Mouse (Mus musculus) retina, embryonic 14.5 days (tissue): Measurements from ENCODE around the gene Ano6.

ENCODE experiments used
- DNase-seq: peaks from one replicate; pipeline ENCODE4 v3.0.0-alpha.2; 2015; ENCODE audit warnings: low spot score

The Ano6 gene

DNA sequence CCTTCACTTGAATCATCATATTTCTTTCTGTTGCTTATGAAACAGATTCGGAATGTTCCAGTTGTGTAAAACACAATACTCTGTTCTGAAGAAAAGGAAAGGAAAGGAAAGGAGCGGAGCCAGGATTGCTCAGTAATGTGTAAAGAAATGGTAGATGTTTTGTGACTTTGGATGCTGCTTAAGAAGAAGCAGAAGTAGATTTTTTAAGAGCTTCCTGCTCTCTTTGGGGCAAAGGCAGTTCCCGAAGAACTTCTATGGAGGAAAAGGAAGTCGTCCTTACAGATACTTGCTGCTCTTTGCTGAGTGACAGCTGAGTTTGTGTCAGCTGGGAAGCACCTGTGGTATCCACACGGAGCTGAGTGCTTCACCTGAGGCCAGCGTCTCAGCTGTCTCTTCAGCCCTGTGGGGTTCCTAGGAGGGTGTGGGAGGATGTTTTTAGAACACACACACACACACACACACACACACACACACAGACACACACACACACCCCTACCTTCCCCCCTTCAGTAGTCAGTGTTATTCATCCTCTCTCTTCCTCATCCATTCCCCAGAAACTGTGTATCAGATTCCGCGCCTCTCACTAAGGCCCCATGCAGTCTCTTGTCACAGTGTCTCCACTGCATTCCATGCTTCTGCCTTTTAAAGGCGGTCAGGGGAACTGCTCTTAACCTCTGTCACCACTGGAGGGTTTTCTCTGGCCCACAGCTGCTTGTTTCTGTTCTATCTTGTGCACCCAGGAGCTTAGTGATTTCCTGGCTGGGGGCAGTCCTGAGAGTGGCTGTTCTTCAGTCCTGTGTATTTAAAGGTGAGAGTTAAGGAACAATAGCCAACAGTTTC, 6.7 kb downstream of the Ano6 start:
- DNase-seq, result no peak

DNA sequence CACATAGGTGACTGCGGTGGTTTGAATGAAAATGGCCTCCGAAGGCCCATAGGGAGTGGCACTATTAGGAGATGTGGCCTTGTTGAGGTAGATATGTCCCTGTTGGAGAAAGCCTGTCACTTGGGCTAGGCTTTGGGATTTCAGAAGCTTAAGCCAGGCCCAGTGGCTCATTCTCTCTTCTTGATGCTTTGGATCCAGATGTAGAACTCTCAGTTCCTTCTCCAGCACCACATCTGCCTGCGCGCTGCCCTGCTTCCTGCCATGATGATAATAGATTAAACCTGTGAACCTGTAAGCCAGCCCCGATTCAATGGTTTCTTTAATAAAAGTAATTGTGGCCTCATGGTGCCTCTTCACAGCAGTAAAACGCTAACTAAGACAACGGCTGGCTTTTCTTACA, 7.6 kb downstream of the Ano6 start:
- no peak for DNase-seq

DNA sequence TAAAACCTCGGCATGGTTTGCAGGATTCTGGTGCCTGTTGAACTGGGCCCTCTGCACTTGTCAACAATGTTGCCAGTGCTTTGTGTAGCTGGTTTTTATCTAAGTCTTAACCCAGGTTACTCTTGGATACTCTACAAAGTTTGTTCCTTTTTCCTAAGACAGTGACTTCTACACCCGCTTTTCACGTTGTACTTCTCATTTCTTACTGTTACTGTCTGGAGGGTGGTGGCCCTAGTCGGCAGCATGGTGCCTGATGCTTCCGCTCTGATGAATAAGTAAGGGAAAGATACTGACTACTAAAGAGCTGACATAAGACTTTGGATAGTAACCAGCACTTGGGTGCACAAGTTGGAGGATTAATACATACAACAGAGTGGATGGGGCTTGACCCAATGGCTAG, 9.0 kb downstream of the Ano6 start:
- no peak for DNase-seq

DNA sequence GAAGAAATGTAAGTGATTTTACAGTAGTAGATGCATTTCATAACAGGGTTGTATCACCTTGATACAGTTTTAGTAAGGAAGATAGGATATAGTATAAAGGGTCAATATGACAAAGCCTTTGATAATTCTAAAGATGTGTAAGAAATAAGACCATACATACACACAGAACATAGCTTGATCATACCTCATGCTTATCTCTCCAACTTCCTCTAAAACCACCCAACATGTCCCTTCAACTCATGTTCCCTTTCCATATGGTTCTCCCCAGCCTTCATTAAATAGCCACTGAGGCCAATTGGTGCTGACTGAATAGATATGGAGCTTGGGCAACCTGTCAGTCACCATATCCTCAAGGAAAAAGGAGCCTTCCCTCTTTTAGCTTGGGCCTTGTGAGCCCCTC, 9.4 kb downstream of the Ano6 start:
- no peak for DNase-seq

DNA sequence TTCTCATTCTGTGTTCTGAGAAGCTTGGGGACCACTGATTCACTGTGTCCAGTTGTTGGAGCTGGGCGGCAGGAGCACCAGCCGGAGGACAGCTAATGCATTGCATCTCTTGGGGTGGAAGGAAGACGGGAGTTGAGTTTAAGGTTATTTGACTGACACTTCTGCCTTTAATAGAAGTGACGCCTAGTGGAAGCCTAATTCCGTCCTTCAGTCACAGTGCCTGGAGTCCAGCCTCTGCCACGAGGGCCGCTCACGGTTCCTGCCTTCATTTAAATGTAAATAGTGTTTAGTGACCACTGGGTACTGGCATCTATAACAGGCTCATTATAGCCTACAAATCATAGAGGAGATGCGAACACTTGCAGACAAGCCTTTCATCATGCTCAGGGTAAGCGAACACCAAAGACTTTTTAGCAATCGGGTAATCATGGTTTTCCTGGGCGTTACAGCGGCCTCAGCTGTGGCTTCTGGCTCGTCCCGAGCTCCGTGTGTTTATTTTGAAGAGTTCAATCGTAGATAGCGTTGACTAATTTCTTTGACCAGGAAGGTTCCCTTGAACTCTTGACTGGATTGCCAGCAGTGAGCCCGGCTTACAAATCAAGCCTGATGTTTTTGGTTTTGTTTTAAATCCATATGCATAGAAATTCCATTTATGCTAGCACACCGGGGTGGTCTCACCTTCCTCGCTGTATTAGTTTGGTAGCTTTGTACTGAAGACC, 10.8 kb downstream of the Ano6 start:
- no peak for DNase-seq

DNA sequence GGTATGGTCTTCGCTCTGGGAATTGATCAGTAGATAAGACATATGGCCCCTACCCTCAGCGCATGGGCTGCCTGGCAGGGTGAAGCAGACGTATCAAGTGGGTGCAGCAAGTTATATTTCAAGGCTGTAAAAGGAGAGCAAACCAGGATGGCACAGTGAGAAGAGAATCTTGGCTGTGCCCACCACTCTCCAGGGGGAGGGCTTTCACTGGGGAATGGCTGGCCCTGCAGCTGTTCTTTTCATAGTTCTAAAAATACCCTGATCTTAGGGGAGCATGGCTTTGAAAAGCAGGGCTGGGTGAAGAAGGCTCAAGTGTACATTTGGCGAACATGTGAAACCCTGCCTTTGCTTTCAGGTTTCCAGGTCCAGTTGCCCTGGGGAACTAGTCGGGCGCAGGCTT, 11.5 kb downstream of the Ano6 start:
- DNase-seq, result no peak

DNA sequence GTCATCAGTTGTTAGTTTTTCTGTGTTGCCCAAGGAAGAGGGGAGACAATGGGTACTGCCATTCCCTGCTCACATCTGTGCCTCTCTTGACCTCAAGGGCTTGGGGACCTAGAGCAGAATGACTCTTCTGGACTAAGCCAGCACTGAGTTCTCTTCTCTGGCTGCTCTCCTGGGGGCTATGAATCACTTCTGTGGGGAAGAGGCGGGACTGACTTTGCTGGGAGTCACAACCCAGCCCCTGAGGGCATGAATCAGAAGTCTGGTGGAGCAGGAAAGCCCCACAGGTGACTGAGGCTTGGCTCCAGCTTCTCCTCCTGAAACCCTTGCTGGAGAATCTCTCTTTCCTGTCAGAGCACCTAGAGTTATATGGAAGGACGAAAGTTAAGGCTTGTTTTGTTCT, 12.1 kb downstream of the Ano6 start:
- DNase-seq, result no peak

DNA sequence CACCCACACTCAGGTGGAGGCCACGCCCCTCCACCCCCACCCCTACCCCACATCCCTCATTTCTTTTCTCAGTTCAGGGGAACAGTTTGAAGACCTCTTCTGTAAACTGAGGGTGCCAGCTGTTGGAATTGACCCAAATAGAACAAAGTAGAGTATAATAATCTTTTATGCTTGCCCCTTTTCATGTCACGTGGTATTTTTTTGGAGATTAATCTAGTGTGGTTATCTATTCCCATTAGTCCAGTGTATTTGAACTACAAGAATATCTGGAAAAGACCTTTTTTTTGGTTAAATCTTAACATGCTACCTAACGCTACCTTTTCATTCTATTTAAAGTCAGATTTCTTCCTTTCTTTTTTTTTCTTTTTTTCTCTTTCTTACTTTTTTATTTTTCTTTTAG, 12.8 kb downstream of the Ano6 start:
- no peak for DNase-seq

DNA sequence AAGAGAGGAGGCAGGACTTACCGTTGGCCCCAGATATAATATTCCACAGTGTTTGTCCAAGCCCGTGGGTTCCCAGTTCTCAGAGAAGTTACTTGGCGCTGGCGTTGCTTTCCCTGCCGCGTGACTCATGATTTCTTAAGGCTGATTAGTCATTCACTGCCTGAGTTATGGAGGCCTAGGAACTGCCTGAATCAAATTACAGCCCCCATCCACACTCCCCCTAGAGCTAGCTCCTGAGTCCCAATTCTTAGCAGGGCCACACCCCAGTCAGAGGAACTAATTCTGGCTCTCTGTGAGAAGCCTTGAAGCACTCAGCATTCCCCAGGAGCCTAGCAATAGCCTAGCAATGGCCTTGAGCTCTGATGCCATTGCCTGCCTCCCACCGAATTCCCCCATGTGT, 13.6 kb downstream of the Ano6 start:
- no peak for DNase-seq

DNA sequence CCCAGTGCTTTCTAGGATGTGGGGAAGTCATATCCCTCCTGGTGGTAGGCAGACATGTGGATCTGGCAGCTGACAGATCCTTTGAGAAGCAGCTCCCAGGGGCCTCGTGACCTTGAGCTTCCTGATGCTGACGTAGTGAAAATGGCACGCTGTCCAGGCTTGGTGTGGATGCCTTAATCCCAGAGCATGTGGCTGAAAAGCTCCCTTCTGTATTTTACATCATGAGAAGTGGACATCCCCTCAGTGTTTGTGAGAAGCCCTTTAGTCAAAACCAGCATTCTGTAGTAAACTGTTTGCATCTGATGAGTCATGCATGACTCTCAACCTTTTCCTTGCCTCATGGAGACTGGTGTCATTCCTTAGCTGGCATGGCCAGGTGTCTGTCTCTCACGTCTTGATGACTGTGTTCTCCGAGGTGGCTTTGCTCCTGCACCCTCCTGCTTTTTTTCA, 14.4 kb downstream of the Ano6 start:
- DNase-seq, result no peak

DNA sequence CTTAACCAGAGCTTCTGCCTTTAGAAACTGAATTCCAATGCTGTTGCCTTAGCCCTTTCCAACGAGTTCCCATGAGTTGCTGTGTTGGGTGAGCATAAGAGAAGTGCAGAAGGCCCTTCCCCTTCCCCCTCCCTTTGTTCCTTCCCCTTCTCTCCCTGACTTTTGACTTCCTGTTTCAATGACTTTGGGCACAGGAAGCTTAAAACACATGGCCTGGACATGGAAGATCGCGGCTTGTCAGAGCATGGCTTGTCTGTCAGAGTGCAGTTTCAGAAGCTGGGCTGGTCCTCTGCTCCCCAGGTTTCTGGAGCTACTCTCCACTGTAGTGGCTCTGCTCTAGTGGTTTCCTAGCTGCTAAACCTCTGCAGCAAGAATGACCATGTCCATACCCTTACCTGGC, 17.3 kb downstream of the Ano6 start:
- no peak for DNase-seq

DNA sequence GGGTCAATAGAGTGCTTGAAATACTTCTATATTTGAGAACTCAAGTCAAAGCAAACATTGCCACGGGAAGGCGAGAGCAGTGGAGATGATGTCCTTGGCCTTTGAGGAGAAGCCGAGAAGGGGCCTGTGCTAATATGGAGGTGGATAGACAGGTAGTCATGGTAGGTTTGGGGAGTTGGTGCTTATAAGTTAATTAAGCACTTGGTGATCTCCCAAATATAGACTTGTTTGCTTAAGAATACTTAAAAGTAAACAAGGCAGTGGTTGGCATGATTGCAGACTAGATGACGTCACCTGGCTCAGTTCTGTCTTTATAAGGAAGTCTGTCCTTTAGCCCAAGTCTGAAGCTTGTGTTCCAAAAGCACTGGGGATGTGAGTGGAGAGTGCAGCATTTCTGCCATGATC, 19.7 kb downstream of the Ano6 start:
- DNase-seq, result no peak

DNA sequence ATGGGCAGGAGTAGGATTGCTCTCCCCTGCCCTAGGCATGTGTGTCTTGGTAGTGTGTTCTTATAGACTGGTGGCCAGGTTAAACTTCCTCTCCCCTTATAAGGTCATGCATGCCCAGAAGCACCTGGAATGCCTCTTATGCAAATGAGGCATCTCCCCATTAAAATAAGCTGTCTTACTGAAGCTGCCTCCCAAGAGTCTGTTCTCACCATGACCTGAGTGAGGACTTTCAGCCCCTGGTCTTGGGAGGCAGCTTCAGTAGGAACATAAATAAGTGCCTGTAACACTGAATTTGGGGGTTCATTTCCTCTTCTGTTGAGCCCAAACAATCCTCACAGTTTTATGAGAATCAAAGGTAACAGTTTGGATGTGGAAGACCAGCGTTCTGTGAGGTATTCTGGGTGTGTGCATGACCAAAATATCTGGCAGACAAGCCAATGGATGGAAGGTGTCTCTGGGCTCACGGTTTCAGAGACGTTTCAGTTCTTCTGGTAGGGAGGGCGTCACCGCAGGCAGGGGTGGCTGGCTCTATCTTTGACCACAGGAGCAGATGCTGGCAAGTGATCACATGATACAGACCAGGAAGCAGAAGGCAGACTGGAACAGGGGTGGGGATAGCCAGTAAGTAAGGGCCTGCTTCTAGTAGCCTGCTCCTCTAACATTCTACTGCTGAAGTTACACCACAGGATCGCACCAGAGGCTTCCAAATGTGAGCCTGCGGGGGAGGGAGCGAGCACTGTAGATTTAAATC, 22.4 kb downstream of the Ano6 start:
- DNase-seq, result no peak

DNA sequence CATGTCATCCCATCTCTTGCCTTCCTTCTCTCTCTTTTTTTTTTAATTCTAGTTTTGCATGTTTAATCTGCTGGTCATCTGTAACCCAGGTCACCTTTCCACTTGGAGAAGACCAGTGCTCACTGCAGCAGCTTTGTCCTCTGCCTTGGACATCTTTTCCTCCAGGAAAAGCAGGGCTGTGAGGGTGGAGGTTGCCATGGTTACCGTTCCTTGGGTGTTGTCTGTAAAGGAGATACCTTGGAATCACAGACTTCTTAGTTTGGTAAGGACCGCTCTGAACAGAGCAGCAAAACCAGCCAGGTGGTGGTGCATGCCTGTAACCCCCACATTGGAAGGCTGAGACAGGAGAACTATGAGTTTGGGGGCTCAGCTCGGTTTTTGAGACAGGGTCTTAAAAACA, 26.9 kb downstream of the Ano6 start:
- no peak for DNase-seq

DNA sequence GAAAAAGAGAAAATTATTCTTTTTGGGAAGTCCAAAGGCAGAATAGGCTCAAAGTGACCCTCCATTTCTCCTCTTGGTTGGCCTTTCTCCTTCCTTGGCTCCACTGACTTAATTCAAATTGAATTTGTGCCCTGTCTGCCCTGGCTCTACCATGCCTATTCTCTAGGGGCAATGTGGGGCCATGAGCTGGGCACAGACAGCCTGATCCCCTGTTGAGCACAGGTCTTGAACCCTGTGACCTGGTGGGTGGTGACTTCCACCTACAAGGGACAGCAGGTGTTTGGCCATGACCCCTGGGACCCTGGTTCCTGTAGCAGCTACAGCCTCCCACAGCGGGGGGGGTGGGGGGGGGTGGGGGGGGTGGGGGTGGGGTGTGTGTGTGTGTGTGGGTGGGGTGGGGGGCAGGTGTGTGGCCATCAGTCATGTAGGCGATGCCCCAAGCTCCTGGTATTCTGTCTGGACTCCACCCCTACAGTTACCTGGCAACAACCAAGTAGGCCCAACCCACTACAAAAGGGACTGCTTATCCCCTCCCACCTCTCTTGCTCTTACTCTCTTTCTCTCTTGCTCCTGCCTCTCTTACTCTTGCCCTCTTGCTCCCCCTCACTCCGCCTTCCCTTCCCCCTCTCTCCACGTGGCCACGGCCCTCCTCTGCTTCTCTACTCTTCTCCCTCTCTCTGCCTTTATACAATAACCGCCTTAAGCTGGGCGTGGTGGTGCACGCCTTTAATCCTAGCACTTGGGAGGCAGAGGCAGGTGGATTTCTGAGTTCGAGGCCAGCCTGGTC, 28.8 kb downstream of the Ano6 start:
- no peak for DNase-seq

DNA sequence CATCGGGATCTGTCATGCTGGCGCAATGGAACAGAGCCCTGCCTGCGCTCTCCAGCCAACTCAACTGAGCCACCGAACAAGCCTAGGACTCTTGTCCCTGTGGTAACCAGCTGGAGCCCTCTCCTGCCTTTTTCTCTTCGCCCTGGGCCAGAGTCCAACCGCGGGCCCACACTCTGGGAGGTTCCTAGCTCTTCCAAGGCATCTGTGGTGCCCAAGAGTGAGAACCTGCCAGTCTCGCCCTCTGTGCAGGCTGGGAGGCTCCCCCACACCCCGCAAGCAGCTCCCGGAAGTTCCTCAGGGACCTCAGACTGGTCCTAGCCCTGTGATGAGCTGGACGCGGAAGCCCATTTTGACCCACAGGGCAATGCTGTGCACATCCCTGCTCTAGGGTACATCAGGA, 29.5 kb downstream of the Ano6 start:
- DNase-seq, result no peak

DNA sequence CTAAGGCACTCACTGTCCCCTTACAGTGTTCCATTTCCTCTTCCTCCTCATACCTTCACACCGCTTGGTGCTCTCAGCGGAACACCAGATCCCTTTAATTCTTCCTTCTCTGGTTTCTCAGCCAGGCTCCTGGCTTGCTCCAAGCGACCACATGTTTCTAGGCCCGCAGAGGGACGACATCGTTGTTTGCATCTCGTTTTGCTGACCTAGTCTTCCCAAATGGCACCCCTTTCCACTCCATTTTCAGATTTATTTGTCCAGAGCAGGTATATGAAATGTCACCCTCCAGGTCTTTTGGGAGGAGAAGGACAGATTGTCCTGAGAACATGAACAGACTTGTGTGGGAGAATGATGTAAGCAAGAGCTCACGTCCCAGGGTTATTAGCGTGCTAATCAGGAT, 30.0 kb downstream of the Ano6 start:
- no peak for DNase-seq

DNA sequence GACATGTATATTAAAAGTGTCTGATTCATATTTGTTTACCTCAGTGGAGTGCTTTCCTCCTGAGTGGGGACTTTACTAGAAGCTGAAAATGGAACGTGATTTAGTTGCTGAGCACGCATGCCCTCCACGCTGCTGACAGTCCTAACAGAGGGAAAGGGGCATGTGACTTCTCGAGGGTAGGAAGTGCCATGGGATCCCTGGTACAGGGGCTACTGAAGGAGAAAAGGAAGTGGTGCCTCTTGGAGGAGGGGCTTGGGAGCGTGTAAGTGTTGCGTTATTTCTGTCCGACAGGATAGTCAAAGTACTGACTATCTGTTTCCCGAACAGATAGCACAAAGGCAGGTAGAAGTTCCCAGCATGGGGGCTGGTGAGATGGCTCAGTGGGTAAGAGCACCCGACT, 31.5 kb downstream of the Ano6 start:
- DNase-seq, result no peak

DNA sequence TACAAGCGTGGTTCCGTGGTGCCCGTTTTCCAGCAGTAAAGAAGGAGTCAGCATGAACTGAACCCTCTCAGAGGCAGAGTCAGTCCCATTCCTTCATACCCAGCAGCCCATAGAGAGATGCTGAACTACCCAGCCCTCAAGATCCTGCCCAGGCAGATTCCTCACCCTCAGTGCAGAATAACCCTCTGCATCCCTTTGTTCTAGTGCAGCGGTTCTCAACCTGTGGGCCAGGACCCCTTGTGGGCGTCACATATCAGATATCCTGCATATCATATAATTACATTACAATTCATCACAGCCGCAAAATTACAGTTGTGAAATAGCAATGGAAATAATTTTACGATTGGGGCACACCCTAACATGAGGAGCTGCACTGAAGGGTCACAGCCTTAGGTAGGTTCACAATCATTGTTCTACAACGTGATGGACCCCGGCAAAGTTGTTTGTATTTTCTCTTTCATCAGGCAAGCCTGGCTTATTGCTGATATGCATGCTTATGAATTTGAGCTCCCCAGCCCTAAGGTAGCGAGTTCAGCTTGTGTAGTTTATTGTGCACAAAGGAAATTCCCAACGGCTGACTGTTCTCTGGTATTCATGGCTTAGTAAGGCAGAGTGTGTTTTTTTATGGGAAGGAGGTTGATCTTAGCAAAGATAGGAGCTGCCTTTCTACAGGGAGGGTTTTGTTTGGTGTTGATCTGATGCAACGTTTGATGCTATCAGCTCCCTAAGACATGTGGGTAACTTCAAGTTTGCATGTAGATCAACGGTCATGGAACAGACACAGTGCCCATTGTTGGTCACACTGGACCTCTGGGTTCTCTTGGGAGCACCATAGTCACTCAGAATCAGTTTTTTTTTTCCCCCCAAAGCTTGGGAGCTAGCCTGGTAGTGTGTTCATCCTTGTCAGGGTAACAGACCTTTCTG, 33.0 kb downstream of the Ano6 start:
- no peak for DNase-seq

DNA sequence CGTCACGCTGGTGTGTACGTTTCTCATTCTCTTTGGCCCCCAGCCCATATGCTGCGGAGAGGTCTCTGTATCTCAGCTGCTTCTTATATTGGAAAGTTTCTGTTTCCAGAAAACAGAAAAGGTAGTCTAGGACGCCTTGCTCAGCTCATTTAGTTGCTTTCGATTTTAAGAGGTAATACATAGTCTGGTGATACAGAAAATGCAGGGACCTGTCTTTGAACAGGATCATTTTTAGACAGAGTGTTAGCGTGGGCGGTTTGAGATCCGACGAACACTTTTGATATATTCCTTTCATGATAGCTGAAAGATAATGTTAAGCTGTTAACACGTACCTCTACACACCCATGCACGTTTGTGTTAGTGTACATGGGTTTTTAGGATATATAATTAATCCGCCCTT, 35.9 kb downstream of the Ano6 start:
- no peak for DNase-seq

DNA sequence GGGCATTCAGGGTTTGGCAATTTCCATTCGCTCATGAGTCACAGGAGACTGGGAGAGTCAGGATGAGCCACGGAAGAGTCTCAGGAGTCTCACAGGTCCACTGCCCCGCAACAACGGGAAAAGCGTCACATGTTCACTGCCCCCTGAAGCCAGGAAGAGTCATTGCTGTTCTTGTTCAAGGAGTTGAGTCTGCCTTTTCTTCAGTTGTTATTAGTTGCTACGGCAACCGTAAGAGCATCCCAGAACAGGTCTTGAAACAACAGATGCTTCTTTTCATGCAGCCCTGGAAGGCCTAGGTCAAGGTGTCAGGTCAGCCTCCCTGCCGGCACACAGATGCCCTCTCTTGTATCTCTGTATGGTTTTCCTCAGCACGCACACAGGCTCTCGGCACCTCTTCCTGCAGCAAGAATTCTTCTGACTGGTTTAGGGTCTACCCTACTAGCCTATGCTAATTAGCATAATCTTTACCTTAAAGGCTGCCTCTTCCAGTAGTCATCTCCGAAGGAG, 36.9 kb downstream of the Ano6 start:
- peak; percentile 52 for DNase-seq
